Mouse (Mus musculus) lung, embryonic 16.5 days (tissue): ENCODE results near the gene Foxp1. TPM values are rescaled to one million over a fixed set of nuclear protein-coding genes. Genes with fewer than 3 reads are reported as not detected.

ENCODE experiments used
- ATAC-seq: fragments of 200-750 bp; cut with Nextera tagmentation; 2 replicates; pipeline ENCODE4 v1.8.0; 2017; ENCODE audit warnings: low read depth, mild to moderate bottlenecking, moderate library complexity
- H3K27ac ChIP-seq: fragments of 300-500 bp; sonication (generic); 2 replicates; pipeline ENCODE4 v1.5.1; 2014; ENCODE audit warnings: mild to moderate bottlenecking, control low read depth, low read length
- H3K27me3 ChIP-seq: fragments of 300-500 bp; sonication (generic); 2 replicates; pipeline ENCODE4 v1.6.1; 2014; ENCODE audit warnings: low read depth, low read length, mixed read lengths; ENCODE audit not compliant: control insufficient read depth, insufficient read depth
- H3K36me3 ChIP-seq: fragments of 300-500 bp; sonication (generic); 2 replicates; pipeline ENCODE4 v1.6.1; 2014; ENCODE audit warnings: low read length; ENCODE audit not compliant: control insufficient read depth, insufficient read depth
- H3K4me1 ChIP-seq: fragments of 300-500 bp; sonication (generic); replicated peaks from 2 replicates; pipeline ENCODE4 v1.6.1; 2014; ENCODE audit warnings: low read length, mixed read lengths; ENCODE audit not compliant: control insufficient read depth, insufficient read depth
- H3K4me2 ChIP-seq: fragments of 300-500 bp; sonication (generic); 2 replicates; pipeline ENCODE4 v1.6.1; 2014; ENCODE audit warnings: low read depth, low read length, control low read depth
- H3K4me3 ChIP-seq: fragments of 300-500 bp; sonication (generic); 2 replicates; pipeline ENCODE4 v1.5.1; 2014; ENCODE audit warnings: mild to moderate bottlenecking, low read length, control low read depth
- H3K9ac ChIP-seq: fragments of 300-500 bp; sonication (generic); 2 replicates; pipeline ENCODE4 v1.6.1; 2014; ENCODE audit warnings: low read length, control low read depth
- H3K9me3 ChIP-seq: fragments of 300-500 bp; sonication (generic); 2 replicates; pipeline ENCODE4 v1.6.1; 2016; ENCODE audit warnings: low read length; ENCODE audit not compliant: control insufficient read depth
- WGBS: fragments of 180-500 bp; shearing (Covaris S2); extraction: QIAGEN DNeasy Blood & Tissue Kit; methylation state at CpG from one replicate; pipeline ENCODE4 v1.1.7; 2014; 5-methylcytosine and 5-hydroxymethylcytosine counted together
- polyA plus RNA-seq: library from polyadenylated mRNA; unstranded; fragments of >200 nt; fragmentation: Nextera tagmentation; extraction: Ambion mirVana; gene quantifications from 2 replicates; pipeline ENCODE4 v1.2.1, GENCODE M21; 2015

Foxp1 gene
- polyA plus RNA-seq, 1 experiment from 2014 or later = 116 TPM

GRCm38 (mm10) chr6:99217155-99217554, 305.4 kb downstream of the Foxp1 start:
- Histone ChIP-seq H3K4me3 (no peak overlapping the region), H3K27me3 (no peaks in the 10 kb centered on the region), H3K4me1 (no peaks in the 10 kb centered on the region), H3K36me3 (no peaks in the 10 kb centered on the region), H3K4me2 (no peak overlapping the region), H3K27ac (no peak overlapping the region), H3K9ac (no peak overlapping the region), H3K9me3 (no peaks in the 10 kb centered on the region)
- ATAC-seq = no peak
- 78% methylated on average over 7 of the region's 7 CpGs for WGBS

- no peak overlapping the region for H3K9ac ChIP-seq
- 88% methylated on average over 4 of the region's 4 CpGs for WGBS
- no peak for ATAC-seq
Measured at GRCm38 (mm10) chr6:99212461-99212860, 310.1 kb downstream of the Foxp1 start.

DNA sequence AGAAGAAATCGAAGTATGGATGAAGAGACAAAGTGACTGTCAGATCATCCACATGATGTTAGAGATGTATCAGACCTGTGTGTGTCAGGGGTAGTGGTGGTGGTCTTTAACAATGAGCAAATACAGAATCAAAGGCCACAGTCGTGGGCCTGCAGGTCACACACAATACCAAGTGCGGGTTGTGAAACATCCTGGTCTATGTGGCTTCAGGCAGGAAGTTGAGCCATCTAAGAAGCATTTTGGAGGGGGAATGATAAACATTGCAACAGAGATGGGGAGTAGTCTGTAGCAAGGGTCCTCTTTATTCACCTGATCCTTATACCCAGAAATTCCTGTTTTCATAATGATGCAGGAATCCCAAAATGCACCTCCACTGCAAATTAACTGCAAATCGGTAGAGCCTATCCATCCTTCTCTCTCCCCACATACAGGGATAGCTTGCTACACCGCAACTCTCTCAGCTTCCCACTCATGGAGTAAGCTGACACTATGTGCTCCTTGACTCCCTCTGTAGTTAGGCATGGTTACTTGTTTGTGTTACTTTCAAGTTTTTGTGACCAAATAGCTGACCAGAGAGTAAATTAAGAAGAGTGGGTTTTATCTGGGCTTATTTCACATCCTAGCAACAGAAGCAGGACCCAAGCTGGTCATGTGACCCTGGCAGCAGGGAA, 310.7 kb downstream of the Foxp1 start:
- no peak overlapping the region for H3K4me3 ChIP-seq
- H3K36me3 ChIP-seq = no peaks in the 10 kb centered on the region
- 77% methylated on average over 5 of the region's 5 CpGs for WGBS
- no peak for ATAC-seq
- H3K9me3 ChIP-seq = no peaks in the 10 kb centered on the region
- no peak overlapping the region for H3K27ac ChIP-seq
- no peak overlapping the region for H3K9ac ChIP-seq
- H3K4me1 ChIP-seq = peaks cover 7% of the 10 kb centered on the region; the same call in 1 of the 2 replicates
- H3K4me2 ChIP-seq = no peak overlapping the region
- no peaks in the 10 kb centered on the region for H3K27me3 ChIP-seq

More at GRCm38 (mm10) chr6:99212461-99212860, 310.1 kb downstream of the Foxp1 start:
- Histone ChIP-seq H3K4me2 (no peak overlapping the region), H3K4me3 (no peak overlapping the region), H3K4me1 (peaks cover 2% of the 10 kb centered on the region; the same call in 1 of the 2 replicates), H3K36me3 (no peaks in the 10 kb centered on the region), H3K27ac (no peak overlapping the region), H3K27me3 (no peaks in the 10 kb centered on the region), H3K9me3 (no peaks in the 10 kb centered on the region)

DNA sequence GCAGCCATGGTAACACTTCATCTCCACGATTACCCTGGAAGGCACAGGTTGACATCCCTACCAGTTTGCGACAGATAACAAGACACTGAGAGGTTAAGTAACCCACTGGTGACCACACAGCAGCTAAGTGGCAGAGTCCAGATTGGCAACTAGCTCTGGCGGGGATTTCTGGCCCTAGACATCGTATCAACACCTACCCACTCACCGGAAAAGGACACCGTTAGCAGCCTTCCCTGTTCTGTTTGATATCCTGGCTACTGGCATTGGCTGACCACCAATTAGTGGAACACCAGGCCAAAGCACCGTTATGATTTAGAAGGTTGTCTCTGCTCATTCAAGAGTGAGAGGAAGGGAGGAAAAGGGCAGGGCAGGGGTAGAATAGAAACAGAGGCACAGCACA, 312.4 kb downstream of the Foxp1 start:
- H3K4me2 ChIP-seq = no peak overlapping the region
- no peaks in the 10 kb centered on the region for H3K9me3 ChIP-seq
- no peak for ATAC-seq
- peaks cover 18% of the 10 kb centered on the region for H3K4me1 ChIP-seq
- H3K4me3 ChIP-seq = no peak overlapping the region
- H3K36me3 ChIP-seq = no peaks in the 10 kb centered on the region
- H3K27me3 ChIP-seq = no peaks in the 10 kb centered on the region
- H3K27ac ChIP-seq = no peak overlapping the region
- 74% methylated on average over 7 of the region's 7 CpGs for WGBS
- H3K9ac ChIP-seq = no peak overlapping the region

- H3K9me3 ChIP-seq = no peaks in the 10 kb centered on the region
- H3K4me1 ChIP-seq = peaks cover 39% of the 10 kb centered on the region
- WGBS = 50% methylated on average over 6 of the region's 6 CpGs
- no peak for ATAC-seq
- no peak overlapping the region for H3K4me3 ChIP-seq
- no peak overlapping the region for H3K4me2 ChIP-seq
- no peak overlapping the region for H3K27ac ChIP-seq
- no peak overlapping the region for H3K9ac ChIP-seq
- H3K36me3 ChIP-seq = no peaks in the 10 kb centered on the region
- no peaks in the 10 kb centered on the region for H3K27me3 ChIP-seq
Measured at GRCm38 (mm10) chr6:99207226-99207885, 315.2 kb downstream of the Foxp1 start.

DNA sequence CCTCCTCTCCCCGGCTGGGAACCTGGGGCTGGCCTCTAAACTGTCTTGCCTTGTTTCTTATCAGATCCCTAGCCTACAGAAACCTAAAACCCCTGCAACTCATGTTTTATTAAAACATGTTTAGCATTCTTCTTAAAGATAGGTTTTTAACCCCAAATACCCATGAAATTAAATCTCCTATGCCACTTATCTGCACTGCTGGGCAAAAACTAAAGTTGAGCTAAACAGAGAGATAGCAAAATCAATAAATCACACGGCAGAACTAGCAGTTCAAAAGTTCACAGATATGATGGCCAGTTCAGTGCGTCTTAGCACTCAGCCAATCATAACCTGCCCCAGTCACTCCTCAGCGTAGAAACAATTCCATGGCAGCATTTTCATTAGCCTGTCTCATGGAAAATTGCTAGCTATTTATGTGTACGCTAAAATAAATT, 316.1 kb downstream of the Foxp1 start:
- H3K9me3 ChIP-seq = no peaks in the 10 kb centered on the region
- no peak overlapping the region for H3K4me2 ChIP-seq
- H3K27ac ChIP-seq = no peak overlapping the region
- no peak overlapping the region for H3K4me3 ChIP-seq
- no peaks in the 10 kb centered on the region for H3K36me3 ChIP-seq
- H3K9ac ChIP-seq = no peak overlapping the region
- H3K4me1 ChIP-seq = peaks cover 39% of the 10 kb centered on the region
- H3K27me3 ChIP-seq = no peaks in the 10 kb centered on the region
- no peak for ATAC-seq
- 31% methylated on average over 5 of the region's 5 CpGs for WGBS

- no peaks in the 10 kb centered on the region for H3K27me3 ChIP-seq
- H3K9ac ChIP-seq = no peak overlapping the region
- H3K36me3 ChIP-seq = no peaks in the 10 kb centered on the region
- H3K4me3 ChIP-seq = no peak overlapping the region
- H3K4me1 ChIP-seq = peaks cover 42% of the 10 kb centered on the region
- WGBS = 27% methylated on average over 13 of the region's 13 CpGs
- H3K27ac ChIP-seq = no peak overlapping the region
- ATAC-seq = no peak
- H3K9me3 ChIP-seq = no peaks in the 10 kb centered on the region
- H3K4me2 ChIP-seq = peak overlapping the region; percentile 29; the same call in 1 of the 2 replicates
Measured at GRCm38 (mm10) chr6:99205587-99206436, 316.7 kb downstream of the Foxp1 start.

DNA sequence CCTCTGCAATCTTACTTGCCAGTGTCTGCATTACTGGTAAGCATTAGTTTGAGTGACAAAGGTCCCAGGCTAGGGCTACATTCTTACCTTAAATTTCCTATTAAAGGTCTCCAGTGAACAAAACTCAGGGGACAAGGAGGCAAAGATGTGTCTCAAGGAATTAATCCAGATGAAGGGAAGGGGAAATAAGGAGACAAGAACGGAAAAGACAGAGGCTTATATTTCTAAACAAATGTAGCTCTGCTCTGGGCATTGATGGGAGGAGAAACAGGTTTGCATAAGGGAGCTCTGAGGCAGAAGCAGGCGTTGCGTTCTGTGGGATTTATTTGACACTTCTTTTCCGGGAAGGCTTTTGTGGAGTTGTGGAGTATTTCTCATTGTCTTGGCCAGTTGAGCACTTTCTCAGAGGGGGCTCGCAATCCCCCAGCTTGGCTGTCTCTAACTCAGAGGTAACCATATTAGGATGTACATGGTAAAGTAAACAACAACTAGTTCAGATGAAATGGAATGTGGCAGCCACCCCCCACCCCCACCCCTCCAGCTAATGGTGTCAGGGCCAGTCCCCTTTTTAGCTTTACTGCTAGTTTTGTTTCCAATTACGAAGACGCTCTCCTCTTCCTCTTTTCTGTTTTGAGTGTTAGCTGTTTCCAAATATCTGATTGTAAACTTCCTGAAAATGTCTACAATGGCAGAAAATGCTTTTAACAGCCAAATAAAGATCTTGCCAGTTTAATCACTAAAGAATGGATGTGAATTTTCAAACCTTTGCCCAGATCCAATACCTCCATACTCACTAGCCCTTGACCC, 317.5 kb downstream of the Foxp1 start:
- WGBS = 11% methylated on average over 7 of the region's 7 CpGs
- no peak overlapping the region for H3K4me3 ChIP-seq
- peak overlapping the region; percentile 29; the same call in 1 of the 2 replicates for H3K4me2 ChIP-seq
- no peaks in the 10 kb centered on the region for H3K27me3 ChIP-seq
- H3K27ac ChIP-seq = peak overlapping the region; percentile 27
- peak overlapping the region; percentile 13; the same call in 1 of the 2 replicates for H3K9ac ChIP-seq
- H3K4me1 ChIP-seq = peaks cover 47% of the 10 kb centered on the region
- ATAC-seq = 0 out of 2 replicates have a peak, but pooled peaks have one; percentile 30
- no peaks in the 10 kb centered on the region for H3K9me3 ChIP-seq
- no peaks in the 10 kb centered on the region for H3K36me3 ChIP-seq
